Mouse (Mus musculus): ENCODE data around the gene Tert.

GRCm38 (mm10) chr13:73680394-73680793, 53.7 kb downstream of the Tert start:
- TF ChIP-seq GATA1 (IDR thresholded peaks at IDR 0.05; ENCODE audit: borderline replicate concordance, low read length) (no peak), FLI1 (IDR thresholded peaks at IDR 0.05; ENCODE audit: low read length) (no peak)
